Mouse (Mus musculus) ES-CJ7 (cell line): ENCODE measurements at regions not wholly inside any gene's neighbourhood (a gene's known extent, or its start where the extent isn't known, plus 50 kb on each side); places are given as distances from the start of the nearest gene placed in this dataset.

Experiments
- DNase-seq: peaks from one replicate; pipeline ENCODE4 v3.0.0; 2011; ENCODE audit warnings: low read depth, low spot score

- DNase-seq = peak; percentile 68
Measured at GRCm38 (mm10) chr11:86881710-86882109, 74.2 kb upstream of the Dhx40 start.

GRCm38 (mm10) chr11:86879356-86879905, 71.9 kb upstream of the Dhx40 start:
- peak; percentile 57 for DNase-seq

- DNase-seq = peak; percentile 86
Measured at GRCm38 (mm10) chr11:86878327-86879065, 71.0 kb upstream of the Dhx40 start.

GRCm38 (mm10) chr11:86876509-86876908, 69.0 kb upstream of the Dhx40 start:
- no peak for DNase-seq

DNA sequence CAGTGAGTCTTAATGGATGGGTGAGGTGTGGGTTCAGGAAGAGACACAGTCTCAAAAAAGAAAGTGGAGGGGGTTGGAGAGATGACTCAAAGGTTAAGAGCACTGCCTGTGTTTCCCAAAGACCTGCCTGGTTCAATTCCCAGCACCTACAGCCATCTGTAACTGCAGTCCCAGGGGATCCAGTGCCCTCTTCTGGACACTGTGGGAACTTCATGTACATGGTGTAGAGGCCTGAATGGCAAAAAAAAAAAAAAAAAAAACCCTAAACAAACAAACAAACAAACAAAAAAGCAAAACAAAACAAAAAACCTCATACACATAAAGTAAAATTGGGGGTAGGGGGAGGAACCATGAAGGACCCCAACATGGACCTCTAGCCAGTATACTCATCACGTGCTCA, 68.2 kb upstream of the Dhx40 start:
- DNase-seq = peak; percentile 72

DNA sequence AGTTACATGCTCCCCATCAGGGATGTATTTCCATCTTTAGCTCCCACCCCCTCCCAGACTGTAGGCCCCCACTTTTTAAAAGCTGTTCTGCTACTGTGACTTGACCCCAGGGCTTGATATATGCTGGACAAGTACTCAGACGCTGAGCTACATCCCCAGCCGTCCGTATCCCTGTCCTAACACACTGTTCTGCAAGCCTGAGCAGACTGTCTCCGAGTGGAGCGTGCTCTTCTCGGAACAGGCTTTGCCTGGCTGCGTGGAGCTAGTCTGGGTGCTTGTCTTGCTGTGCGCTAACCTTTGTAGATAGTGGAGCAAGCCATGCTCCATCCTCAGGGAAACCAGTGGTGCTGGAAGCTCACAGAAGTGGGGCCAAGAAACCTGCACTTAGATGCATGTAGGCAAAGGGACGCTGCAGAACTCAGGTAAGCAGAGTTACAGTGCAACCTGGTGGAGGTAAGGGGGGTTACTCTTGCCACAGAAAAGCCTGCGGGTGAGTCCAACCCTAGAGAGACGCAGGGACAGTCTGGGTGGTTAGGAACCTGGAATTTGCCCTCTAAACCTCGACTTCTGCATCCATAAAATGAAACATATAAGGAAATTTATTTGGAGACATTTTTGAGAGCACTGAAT, 67.2 kb upstream of the Dhx40 start:
- peak; percentile 76 for DNase-seq

DNA sequence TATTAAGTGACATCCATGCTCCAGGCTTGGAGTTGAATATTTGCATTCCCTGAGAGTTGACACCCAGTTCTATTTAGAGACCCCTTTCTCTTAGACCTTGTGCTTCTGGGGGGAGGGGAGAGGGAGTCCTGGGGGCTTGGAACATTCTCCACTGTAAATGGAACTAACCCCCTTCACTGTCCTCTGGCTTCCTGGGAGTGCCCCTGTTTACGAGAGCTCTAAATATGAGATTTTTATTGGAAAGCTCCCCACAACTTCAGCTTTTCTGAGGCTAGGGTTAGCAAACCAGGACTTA, 65.8 kb upstream of the Dhx40 start:
- no peak for DNase-seq

GRCm38 (mm10) chr11:86872537-86873405, 65.2 kb upstream of the Dhx40 start:
- peak; percentile 55 for DNase-seq

DNA sequence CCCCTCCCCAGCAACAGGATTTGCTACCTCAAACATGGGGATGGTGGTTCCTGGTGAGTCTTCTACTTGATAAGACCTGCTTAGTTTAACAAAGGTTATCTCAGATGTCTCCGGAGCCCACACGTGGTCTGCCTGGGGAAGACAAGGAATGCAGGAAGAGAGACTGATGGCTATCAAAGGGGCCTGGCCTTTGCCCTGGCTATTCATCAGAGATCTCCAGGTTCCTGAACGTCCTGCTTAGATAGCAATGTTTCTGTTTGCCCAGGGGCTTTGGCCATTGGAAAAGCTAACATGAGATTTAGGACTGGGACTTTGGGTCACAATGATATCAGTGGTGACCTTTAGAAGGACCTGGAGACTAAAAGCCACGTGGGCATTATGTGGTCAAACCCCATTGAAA, 64.2 kb upstream of the Dhx40 start:
- no peak for DNase-seq

GRCm38 (mm10) chr11:86870486-86871165, 63.1 kb upstream of the Dhx40 start:
- no peak for DNase-seq

GRCm38 (mm10) chr11:86866931-86867330, 59.4 kb upstream of the Dhx40 start:
- no peak for DNase-seq

- DNase-seq = no peak
Measured at GRCm38 (mm10) chr11:86859864-86860528, 52.5 kb upstream of the Dhx40 start.

GRCm38 (mm10) chr11:86859236-86859817, 51.8 kb upstream of the Dhx40 start:
- DNase-seq = no peak

- no peak for DNase-seq
Measured at GRCm38 (mm10) chr11:86858211-86858610, 50.7 kb upstream of the Dhx40 start.
